Mouse (Mus musculus) forebrain, postnatal 0 days (tissue): ENCODE results near the gene Inpp5a. TPM values are rescaled to one million over a fixed set of nuclear protein-coding genes. Genes with fewer than 3 reads are reported as not detected.

Experiments used
- ATAC-seq: fragments of 200-750 bp; cut with Nextera tagmentation; 2 replicates; pipeline ENCODE4 v1.8.0; 2017; ENCODE audit warnings: mild to moderate bottlenecking, moderate library complexity
- DNase-seq: peaks from one replicate; pipeline ENCODE4 v3.0.0-alpha.2; 2015
- H3K27ac ChIP-seq: fragments of 300-500 bp; sonication (generic); 2 replicates; pipeline ENCODE4 v1.5.1; 2014; ENCODE audit warnings: low read depth, mild to moderate bottlenecking, antibody characterized with exemption, low read length, moderate library complexity, mixed read lengths
- H3K27me3 ChIP-seq: fragments of 300-500 bp; sonication (generic); 2 replicates; pipeline ENCODE4 v1.6.1; 2014; ENCODE audit warnings: mild to moderate bottlenecking, low read length, mixed read lengths; ENCODE audit not compliant: insufficient read depth
- H3K36me3 ChIP-seq: fragments of 300-500 bp; sonication (generic); 2 replicates; pipeline ENCODE4 v1.6.1; 2014; ENCODE audit warnings: mild to moderate bottlenecking, moderate library complexity; ENCODE audit not compliant: insufficient read depth
- H3K4me1 ChIP-seq: fragments of 300-500 bp; sonication (generic); 2 replicates; pipeline ENCODE4 v1.6.1; 2014; ENCODE audit warnings: antibody characterized with exemption; ENCODE audit not compliant: insufficient read depth
- H3K4me2 ChIP-seq: fragments of 300-500 bp; sonication (generic); 2 replicates; pipeline ENCODE4 v1.6.1; 2014; ENCODE audit warnings: low read depth, mild to moderate bottlenecking, moderate library complexity
- H3K4me3 ChIP-seq: fragments of 300-500 bp; sonication (generic); 2 replicates; pipeline ENCODE4 v1.5.1; 2014; ENCODE audit warnings: low read depth, low read length, mixed read lengths
- H3K9ac ChIP-seq: fragments of 300-500 bp; sonication (generic); 2 replicates; pipeline ENCODE4 v1.6.1; 2014; ENCODE audit warnings: mild to moderate bottlenecking
- H3K9me3 ChIP-seq: fragments of 300-500 bp; sonication (generic); 2 replicates; pipeline ENCODE4 v1.6.1; 2016; ENCODE audit warnings: low read length
- CTCF ChIP-seq: sonication (generic); IDR thresholded peaks from 2 replicates; pipeline ENCODE4 v1.5.1; 2016; ENCODE audit warnings: antibody characterized with exemption, control low read depth, low read depth
- WGBS: fragments of 180-500 bp; shearing (Covaris S2); extraction: QIAGEN DNeasy Blood & Tissue Kit; methylation state at CpG from one replicate; pipeline ENCODE4 v1.1.7; 2014; 5-methylcytosine and 5-hydroxymethylcytosine counted together
- polyA plus RNA-seq: library from polyadenylated mRNA; unstranded; fragments of >200 nt; fragmentation: Nextera tagmentation; extraction: Ambion mirVana; gene quantifications from 2 replicates; pipeline ENCODE4 v1.2.1, GENCODE M21; 2015
- total RNA-seq: library from RNA; depleted of rRNA; stranded (reverse); fragments of >200 nt; gene quantifications from 2 replicates; pipeline ENCODE4 v1.2.3, GENCODE M21; 2014

Inpp5a gene
- total and polyA plus RNA-seq, 2 experiments from 2014 or later: 8.8 to 16.3 TPM

DNA sequence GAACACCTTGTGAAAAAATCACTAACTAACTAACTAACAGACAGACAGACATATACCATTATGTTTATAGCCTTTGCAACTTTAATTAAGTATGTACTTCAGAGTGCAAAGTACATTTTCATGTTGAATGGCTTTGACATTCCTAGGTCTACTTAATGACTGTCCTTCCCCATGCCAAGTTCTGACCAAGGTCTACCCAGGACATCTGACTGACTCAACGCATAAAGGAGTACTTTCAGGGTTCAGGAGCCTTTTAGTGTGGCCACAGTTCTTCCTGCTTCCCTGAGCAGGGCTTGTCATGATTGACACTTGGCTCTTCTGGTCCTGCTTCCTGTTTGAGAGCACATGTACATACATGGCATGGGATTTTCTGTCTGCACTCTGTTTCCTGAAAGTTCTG is 64.3 kb downstream of the Inpp5a start:
- DNase-seq (no peak), ATAC-seq (no peak)
- WGBS: 69% methylated on average over 1 of the region's 1 CpGs
- Histone ChIP-seq H3K9ac (no peak overlapping the region), H3K36me3 (no peaks in the 10 kb centered on the region), H3K4me2 (no peak overlapping the region), H3K27me3 (no peaks in the 10 kb centered on the region), H3K9me3 (no peaks in the 10 kb centered on the region), H3K27ac (no peak overlapping the region), H3K4me3 (no peak overlapping the region), H3K4me1 (no peaks in the 10 kb centered on the region)
- TF ChIP-seq CTCF: no peak

DNA sequence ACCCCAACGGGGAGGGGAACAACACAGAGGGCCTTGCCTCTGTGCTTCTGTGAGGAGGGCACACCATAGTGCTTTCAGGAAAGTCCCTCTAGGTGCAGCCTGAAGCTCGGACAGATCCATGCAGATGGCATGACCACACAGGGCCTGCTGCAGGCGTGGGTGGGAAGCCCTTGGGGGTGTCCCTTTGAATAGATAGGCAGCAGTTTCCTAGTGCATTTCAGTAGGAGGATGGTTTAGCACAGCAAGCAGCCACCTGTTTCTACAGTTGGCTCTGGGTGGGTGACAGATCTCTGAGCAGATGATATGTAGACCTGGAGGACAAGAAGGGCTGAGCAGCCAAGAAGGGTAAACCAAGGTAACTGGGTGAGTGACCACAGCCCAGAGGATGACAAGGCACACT is 65.4 kb downstream of the Inpp5a start:
- TF ChIP-seq CTCF: no peak
- H3K4me1 ChIP-seq: no peaks in the 10 kb centered on the region
- no peak overlapping the region for H3K4me3 ChIP-seq
- H3K9ac ChIP-seq: no peak overlapping the region
- H3K36me3 ChIP-seq: no peaks in the 10 kb centered on the region
- no peaks in the 10 kb centered on the region for H3K9me3 ChIP-seq
- WGBS: 80% methylated on average over 3 of the region's 3 CpGs
- no peak for DNase-seq
- no peaks in the 10 kb centered on the region for H3K27me3 ChIP-seq
- H3K27ac ChIP-seq: no peak overlapping the region
- no peak for ATAC-seq
- H3K4me2 ChIP-seq: no peak overlapping the region

DNA sequence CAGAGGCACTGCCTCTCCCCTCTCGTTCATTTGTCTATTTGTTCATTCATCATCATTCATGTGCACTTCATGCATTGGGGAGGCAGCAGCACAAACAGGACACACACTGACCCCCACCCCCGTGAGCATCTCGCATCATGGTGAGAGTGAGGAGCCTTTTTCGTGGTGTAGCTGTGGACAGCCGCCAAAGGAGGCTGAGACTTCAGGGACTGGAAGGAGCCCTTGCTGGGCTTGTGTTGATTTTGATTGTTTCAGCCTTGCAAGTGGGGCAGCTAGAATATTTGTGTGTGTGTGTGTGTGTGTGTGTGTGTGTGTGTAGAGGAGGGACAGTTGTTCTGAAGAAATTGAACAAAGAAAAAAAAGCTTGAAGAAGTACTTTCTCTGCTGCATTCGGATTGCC is 67.8 kb downstream of the Inpp5a start:
- H3K9ac ChIP-seq: no peak overlapping the region
- no peak overlapping the region for H3K4me2 ChIP-seq
- no peaks in the 10 kb centered on the region for H3K27me3 ChIP-seq
- H3K27ac ChIP-seq: no peak overlapping the region
- ATAC-seq (no peak), DNase-seq (no peak)
- no peaks in the 10 kb centered on the region for H3K9me3 ChIP-seq
- no peak overlapping the region for H3K4me3 ChIP-seq
- no peaks in the 10 kb centered on the region for H3K4me1 ChIP-seq
- no peak for TF ChIP-seq CTCF
- WGBS: 41% methylated on average over 6 of the region's 6 CpGs
- no peaks in the 10 kb centered on the region for H3K36me3 ChIP-seq

DNA sequence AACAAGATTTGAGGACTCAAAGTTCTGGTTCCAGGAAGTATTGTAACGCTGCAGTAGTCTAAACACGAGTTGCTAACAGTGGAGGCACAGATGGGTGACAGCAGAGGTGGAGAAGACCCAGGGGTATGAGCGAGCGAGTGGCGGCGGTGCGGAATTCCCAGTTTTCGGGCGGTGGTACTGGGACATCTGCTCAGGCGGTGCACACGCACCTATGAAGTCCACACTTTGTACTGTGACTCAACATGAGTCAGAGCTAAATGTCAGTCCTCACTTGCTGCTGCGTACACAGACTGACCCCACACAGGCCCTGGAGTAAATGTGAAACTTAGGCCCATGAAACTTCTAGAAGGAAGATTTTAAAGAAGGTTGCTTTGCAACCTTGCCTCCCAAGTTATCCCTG is 72.4 kb downstream of the Inpp5a start:
- no peak overlapping the region for H3K27ac ChIP-seq
- H3K4me2 ChIP-seq: no peak overlapping the region
- ATAC-seq: no peak
- no peak for DNase-seq
- 90% methylated on average over 12 of the region's 12 CpGs for WGBS
- no peak overlapping the region for H3K4me3 ChIP-seq
- no peaks in the 10 kb centered on the region for H3K9me3 ChIP-seq
- H3K9ac ChIP-seq: no peak overlapping the region
- H3K36me3 ChIP-seq: no peaks in the 10 kb centered on the region
- no peaks in the 10 kb centered on the region for H3K4me1 ChIP-seq
- H3K27me3 ChIP-seq: no peaks in the 10 kb centered on the region
- no peak for TF ChIP-seq CTCF

DNA sequence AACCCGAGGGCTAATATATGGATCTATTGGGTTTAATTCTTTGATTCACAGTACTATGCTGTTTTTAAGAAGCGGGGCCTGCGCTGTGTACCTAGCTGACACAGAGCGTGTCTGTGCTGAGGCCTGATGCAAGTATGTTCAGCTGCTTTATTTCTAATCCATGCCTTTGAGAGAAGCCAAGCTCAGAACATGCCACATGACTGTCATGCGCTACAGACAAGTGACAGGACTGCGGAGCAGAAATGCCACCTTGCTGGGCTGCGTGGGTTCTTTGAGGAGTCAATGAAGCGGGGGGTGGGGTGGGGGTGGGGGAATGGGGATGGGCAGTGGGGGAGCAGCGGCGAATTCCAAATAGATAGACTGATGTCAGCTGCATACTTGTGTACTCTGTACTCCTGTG is 73.2 kb downstream of the Inpp5a start:
- Histone ChIP-seq H3K4me2 (no peak overlapping the region), H3K9ac (no peak overlapping the region), H3K27ac (no peak overlapping the region), H3K36me3 (no peaks in the 10 kb centered on the region), H3K9me3 (no peaks in the 10 kb centered on the region), H3K4me1 (no peaks in the 10 kb centered on the region), H3K27me3 (no peaks in the 10 kb centered on the region), H3K4me3 (no peak overlapping the region)
- ATAC-seq (no peak), DNase-seq (no peak)
- WGBS: 80% methylated on average over 10 of the region's 10 CpGs
- TF ChIP-seq CTCF: no peak

DNA sequence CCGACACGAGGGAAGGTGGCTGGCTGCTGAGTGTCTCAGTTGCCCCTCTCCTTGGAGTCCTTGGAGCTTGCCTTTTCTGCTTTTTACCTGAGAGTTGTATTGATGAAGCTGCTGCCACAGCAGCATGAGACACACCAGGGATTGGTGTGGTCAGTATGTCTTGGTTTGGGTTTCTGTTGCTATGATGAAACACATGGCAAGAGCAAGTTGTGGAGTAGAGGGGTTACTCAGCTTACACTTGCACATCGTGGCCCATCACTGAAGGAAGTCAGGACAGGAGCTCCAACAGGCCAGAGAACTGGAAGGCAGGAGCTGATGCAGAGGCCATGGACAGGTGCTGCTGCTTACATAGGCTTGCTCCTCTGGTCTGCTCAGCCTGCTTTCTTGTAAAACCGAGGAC is 76.6 kb downstream of the Inpp5a start:
- H3K27me3 ChIP-seq: no peaks in the 10 kb centered on the region
- no peaks in the 10 kb centered on the region for H3K4me1 ChIP-seq
- 90% methylated on average over 4 of the region's 4 CpGs for WGBS
- DNase-seq (no peak), ATAC-seq (no peak)
- no peak overlapping the region for H3K4me3 ChIP-seq
- no peak overlapping the region for H3K9ac ChIP-seq
- H3K9me3 ChIP-seq: no peaks in the 10 kb centered on the region
- H3K27ac ChIP-seq: no peak overlapping the region
- H3K4me2 ChIP-seq: no peak overlapping the region
- TF ChIP-seq CTCF: no peak
- no peaks in the 10 kb centered on the region for H3K36me3 ChIP-seq

DNA sequence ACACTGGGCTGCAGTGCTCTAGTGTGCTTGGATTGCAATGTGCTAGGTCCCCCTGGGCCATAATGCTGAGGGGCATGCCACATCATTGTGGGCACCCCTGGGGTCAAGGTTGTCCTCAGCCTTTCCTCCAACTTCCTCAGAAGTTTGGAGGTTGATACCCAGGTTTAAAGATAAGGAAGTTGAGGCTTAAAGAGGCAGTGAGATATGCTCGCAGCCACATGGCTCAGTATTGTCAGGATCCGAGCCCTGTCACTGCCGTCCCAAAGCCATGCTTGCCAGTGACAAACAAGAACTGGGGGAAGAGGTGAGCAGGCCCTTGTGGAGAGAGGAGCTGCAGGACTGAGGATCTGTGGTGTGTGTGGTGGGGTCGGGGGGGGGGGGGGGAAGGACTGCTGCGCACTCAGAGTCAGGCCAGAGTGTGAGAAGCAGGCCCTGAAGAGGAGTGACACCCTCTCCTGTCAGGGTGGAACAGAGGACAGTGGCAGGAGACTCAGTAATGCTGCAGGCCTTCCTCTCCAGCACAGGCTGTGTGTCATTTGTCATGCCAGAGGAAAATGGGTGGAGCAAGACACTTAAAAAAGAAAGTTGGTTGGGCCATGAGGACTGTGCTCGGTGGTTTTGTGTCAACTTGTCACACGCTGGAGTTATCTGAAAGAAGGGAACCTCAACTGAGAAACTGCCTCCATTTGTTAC is 77.7 kb downstream of the Inpp5a start:
- TF ChIP-seq CTCF: no peak
- Histone ChIP-seq H3K4me3 (no peak overlapping the region), H3K4me2 (no peak overlapping the region), H3K27me3 (no peaks in the 10 kb centered on the region), H3K9ac (no peak overlapping the region), H3K36me3 (no peaks in the 10 kb centered on the region), H3K9me3 (no peaks in the 10 kb centered on the region), H3K27ac (no peak overlapping the region), H3K4me1 (no peaks in the 10 kb centered on the region)
- ATAC-seq (no peak), DNase-seq (no peak)
- WGBS: 59% methylated on average over 7 of the region's 7 CpGs
